Mouse (Mus musculus) c-Kit-positive CD71-positive TER-119-positive erythroid progenitor cells, embryonic 14.5 days (primary cell): ENCODE data around the gene Olfr187.
"Not testable (repeated sequence)": the region's sequence is repeated elsewhere in the genome, so short reads cannot be mapped to it uniquely, and the experiment has no call there.

Source experiments
- DNase-seq: peaks from one replicate; pipeline ENCODE4 v3.0.0-alpha.2; 2013; ENCODE audit warnings: low spot score

Olfr187 gene

GRCm38 (mm10) chr16:59039710-59040109 lies at the start of gene Olfr187:
TSS of gene Olfr187 (minus strand) at chr16:59039767.
- no peak for DNase-seq

GRCm38 (mm10) chr16:59081113-59081512 lies 41.5 kb upstream of the Olfr187 start:
- not testable (repeated sequence) for DNase-seq

- DNase-seq = no peak
Measured at GRCm38 (mm10) chr16:59077905-59078304, 38.3 kb upstream of the Olfr187 start, which contains the start of gene Olfr190. TSS of gene Olfr190 (minus strand) at chr16:59078005.

- DNase-seq = no peak
Measured at GRCm38 (mm10) chr16:59073520-59073919, 34.0 kb upstream of the Olfr187 start.

- DNase-seq = no peak
Measured at GRCm38 (mm10) chr16:59071755-59072154, 32.2 kb upstream of the Olfr187 start.

GRCm38 (mm10) chr16:59062411-59062810 lies 22.8 kb upstream of the Olfr187 start:
- not testable (repeated sequence) for DNase-seq

GRCm38 (mm10) chr16:59049286-59049685 lies 9.7 kb upstream of the Olfr187 start:
- not testable (repeated sequence) for DNase-seq

- DNase-seq = no peak
Measured at GRCm38 (mm10) chr16:59048860-59049259, 9.3 kb upstream of the Olfr187 start.

GRCm38 (mm10) chr16:59047579-59047978 lies 8.0 kb upstream of the Olfr187 start:
- DNase-seq = no peak

GRCm38 (mm10) chr16:59045835-59046234 lies 6.3 kb upstream of the Olfr187 start:
- no peak for DNase-seq

GRCm38 (mm10) chr16:59030191-59030590 lies 9.4 kb downstream of the Olfr187 start, which contains the start of gene Olfr186:
TSS of gene Olfr186 (minus strand) at chr16:59030291.
- no peak for DNase-seq

- no peak for DNase-seq
Measured at GRCm38 (mm10) chr16:59013357-59014018, 26.1 kb downstream of the Olfr187 start.

- DNase-seq = no peak
Measured at GRCm38 (mm10) chr16:59007146-59007545, 32.4 kb downstream of the Olfr187 start.

- no peak for DNase-seq
Measured at GRCm38 (mm10) chr16:58995057-58995456, 44.5 kb downstream of the Olfr187 start, which contains the start of gene Olfr183. TSS of gene Olfr183 (plus strand) at chr16:58995357.
